Mouse (Mus musculus): ENCODE measurements around the gene Rnf212b.

The Rnf212b gene

GRCm38 (mm10) chr14:54795901-54796300 lies 18.0 kb upstream of the Rnf212b start:
- DNase-seq (ENCODE audit: low read depth, low spot score), result no peak

GRCm38 (mm10) chr14:54796760-54797159 lies 17.2 kb upstream of the Rnf212b start:
- DNase-seq (ENCODE audit: low read depth, low spot score), result no peak

GRCm38 (mm10) chr14:54799686-54800085 lies 14.3 kb upstream of the Rnf212b start:
- DNase-seq (ENCODE audit: low read depth, low spot score), result no peak

- DNase-seq (ENCODE audit: low read depth, low spot score), result no peak
These were observed 11.5 kb upstream of the Rnf212b start for GRCm38 (mm10) chr14:54802428-54802827.

GRCm38 (mm10) chr14:54806124-54806523 lies 7.8 kb upstream of the Rnf212b start:
- DNase-seq (ENCODE audit: low read depth, low spot score), result no peak

- no peak for DNase-seq (ENCODE audit: low read depth, low spot score)
These were observed 4.9 kb upstream of the Rnf212b start for GRCm38 (mm10) chr14:54808718-54809667.

GRCm38 (mm10) chr14:54809668-54810033 lies 4.3 kb upstream of the Rnf212b start:
- no peak for DNase-seq (ENCODE audit: low read depth, low spot score)

- DNase-seq (ENCODE audit: low read depth, low spot score), result no peak
These were observed 1.8 kb downstream of the Rnf212b start for GRCm38 (mm10) chr14:54815737-54816136.

GRCm38 (mm10) chr14:54817791-54818190 lies 3.9 kb downstream of the Rnf212b start:
- peak; percentile 19 for DNase-seq (ENCODE audit: low read depth, low spot score)

GRCm38 (mm10) chr14:54822301-54822700 lies 8.4 kb downstream of the Rnf212b start:
- no peak for DNase-seq (ENCODE audit: low read depth, low spot score)

GRCm38 (mm10) chr14:54823716-54824115 lies 9.8 kb downstream of the Rnf212b start:
- no peak for DNase-seq (ENCODE audit: low read depth, low spot score)

- peak; percentile 42 for DNase-seq (ENCODE audit: low read depth, low spot score)
These were observed 29.5 kb downstream of the Rnf212b start for GRCm38 (mm10) chr14:54843461-54843860.

- DNase-seq (ENCODE audit: low read depth, low spot score), result no peak
These were observed 41.8 kb downstream of the Rnf212b start for GRCm38 (mm10) chr14:54855726-54856125.

GRCm38 (mm10) chr14:54856703-54857102 lies 42.8 kb downstream of the Rnf212b start:
- DNase-seq (ENCODE audit: low read depth, low spot score), result no peak

GRCm38 (mm10) chr14:54857891-54858290 lies 44.0 kb downstream of the Rnf212b start:
- no peak for DNase-seq (ENCODE audit: low read depth, low spot score)

GRCm38 (mm10) chr14:54860511-54860910 lies 46.6 kb downstream of the Rnf212b start:
- DNase-seq (ENCODE audit: low read depth, low spot score), result peak; percentile 30

- peak; percentile 83 for DNase-seq (ENCODE audit: low read depth, low spot score)
These were observed 49.8 kb downstream of the Rnf212b start for GRCm38 (mm10) chr14:54863501-54864312.

GRCm38 (mm10) chr14:54864313-54865036 lies 50.5 kb downstream of the Rnf212b start:
- no peak for DNase-seq (ENCODE audit: low read depth, low spot score)

GRCm38 (mm10) chr14:54865626-54866025 lies 51.7 kb downstream of the Rnf212b start:
- no peak for DNase-seq (ENCODE audit: low read depth, low spot score)

- no peak for DNase-seq (ENCODE audit: low read depth, low spot score)
These were observed 52.3 kb downstream of the Rnf212b start for GRCm38 (mm10) chr14:54866268-54866667.

GRCm38 (mm10) chr14:54866936-54867335 lies 53.0 kb downstream of the Rnf212b start:
- no peak for DNase-seq (ENCODE audit: low read depth, low spot score)

- DNase-seq (ENCODE audit: low read depth, low spot score), result no peak
These were observed 54.1 kb downstream of the Rnf212b start for GRCm38 (mm10) chr14:54868026-54868425.
